Mouse (Mus musculus) adipocyte (in vitro differentiated cells): ENCODE results near the gene 1700034J05Rik.

Experiments
- DNase-seq: peaks from one replicate; pipeline ENCODE4 v3.0.0-alpha.2; 2016; ENCODE audit warnings: low spot score

1700034J05Rik gene

DNA sequence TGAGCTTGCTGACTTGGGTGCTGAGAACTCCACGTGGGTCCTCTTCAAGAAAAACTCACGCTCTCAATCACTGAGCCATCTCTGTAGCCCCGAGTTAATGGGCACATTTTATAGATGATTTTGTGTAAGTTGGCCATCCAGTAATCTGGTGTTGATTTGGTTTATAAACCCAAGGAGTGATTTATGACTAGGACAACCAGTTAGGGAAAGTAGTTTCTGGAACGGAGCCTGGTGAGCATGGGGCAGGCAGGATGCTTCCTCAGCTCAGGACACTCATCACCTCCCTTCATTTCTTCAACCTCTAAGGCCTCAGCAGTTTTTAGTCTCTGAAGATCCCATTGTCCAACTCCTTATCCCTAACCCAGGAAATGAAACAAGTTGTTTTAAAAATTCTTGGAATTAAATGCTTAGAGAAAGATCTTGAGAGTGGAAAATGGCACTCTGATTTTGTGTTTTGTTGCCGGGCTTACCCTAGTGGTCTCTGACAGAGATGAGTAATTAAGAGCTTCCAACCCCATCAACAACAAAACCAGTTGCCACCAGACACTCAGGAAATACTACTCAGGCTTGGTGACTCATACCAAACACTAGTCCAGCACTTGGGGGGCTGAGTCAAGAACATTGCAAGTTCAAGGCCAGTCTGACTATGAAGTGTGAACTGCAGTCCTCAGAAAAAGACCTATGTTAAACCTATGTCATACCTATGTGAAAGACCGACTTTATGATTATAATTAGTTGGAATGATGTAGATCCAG, 9.4 kb upstream of the 1700034J05Rik start:
- peak; percentile 28 for DNase-seq

DNA sequence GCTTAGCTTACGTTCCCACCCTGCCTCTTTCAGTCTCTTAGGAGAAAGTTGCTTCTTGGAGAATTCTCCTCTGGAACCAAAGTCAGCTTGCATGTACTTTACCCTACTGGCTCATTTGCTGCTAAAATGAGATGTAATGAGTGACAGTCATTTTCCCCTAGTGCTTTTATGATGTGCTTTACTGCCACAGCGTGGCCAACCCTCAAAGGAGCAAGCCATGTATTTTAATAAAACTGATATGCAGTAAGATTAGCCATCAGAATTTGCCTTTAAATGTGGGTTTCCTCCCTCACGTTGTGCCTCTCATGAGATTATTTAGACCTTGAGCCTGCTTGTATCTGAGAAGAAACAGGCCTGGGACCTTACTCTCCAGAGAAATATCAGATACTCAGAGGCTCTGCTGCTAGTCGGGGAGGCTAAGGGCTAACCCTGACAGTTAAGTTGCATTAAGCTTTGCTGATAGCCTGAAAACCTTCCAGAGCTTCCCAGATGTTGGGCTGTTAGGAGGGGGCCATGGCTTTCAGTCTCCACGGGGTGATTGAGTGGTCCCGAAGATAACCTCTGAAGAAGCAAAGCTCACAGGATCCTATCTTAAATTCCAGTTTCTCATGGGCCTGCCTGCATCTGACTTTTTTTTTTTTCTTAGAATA, 7.7 kb upstream of the 1700034J05Rik start:
- DNase-seq = peak; percentile 52

DNA sequence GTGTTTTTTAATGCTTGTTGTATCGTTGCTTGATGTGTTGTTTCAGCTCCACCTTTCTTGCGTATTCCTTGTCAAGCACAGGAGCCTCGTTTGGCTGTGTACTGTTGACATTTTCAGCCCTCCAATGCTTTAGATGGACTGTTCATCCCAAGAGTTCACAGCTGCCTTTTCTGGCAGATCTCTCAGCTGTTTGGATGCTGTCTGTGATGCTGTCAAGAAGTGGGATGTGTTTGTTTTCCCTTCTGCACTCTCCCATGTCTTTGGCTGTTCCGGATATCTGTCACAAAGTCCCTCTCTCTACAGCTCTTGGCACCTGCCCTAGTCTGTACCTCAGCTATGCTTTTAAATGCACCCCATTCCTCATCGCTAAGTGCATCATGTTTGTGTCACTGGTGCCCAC, 6.7 kb upstream of the 1700034J05Rik start:
- no peak for DNase-seq

DNA sequence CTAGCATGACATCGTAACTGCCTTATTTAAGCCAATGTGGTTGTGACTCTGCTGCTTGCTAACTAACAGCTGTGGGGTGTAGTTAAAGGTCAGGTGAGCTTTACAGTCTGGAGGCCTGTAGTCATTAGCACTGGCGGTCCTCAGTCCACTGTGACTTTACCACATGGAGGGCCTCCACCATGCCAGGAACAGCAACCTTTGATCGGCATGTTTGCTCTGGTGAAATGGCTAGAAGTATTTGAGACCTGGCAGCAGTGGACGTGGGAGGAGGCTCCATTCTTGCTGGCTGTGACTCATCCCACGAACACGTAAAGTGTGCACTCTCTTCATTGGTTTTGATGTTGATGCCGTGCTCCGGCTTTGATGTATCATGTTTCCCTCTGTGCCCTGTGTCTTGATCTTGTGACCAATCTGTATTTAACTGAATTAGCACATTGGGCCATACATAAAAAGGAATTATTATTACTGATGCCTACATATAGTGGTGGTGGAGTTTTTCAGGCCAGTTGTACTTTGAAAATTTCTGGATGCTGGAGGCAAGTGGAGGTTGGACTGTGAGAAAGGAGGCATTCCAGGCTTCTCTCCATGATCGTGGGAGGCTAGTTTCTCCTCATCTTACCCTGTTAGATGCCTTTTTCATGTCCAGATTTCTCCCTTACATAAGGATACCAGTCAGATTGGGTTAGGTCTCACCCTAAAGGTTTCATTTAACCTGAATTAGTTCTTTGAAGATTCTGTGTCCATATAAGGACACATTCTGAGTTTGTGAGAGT, 5.9 kb upstream of the 1700034J05Rik start:
- peak; percentile 53 for DNase-seq

DNA sequence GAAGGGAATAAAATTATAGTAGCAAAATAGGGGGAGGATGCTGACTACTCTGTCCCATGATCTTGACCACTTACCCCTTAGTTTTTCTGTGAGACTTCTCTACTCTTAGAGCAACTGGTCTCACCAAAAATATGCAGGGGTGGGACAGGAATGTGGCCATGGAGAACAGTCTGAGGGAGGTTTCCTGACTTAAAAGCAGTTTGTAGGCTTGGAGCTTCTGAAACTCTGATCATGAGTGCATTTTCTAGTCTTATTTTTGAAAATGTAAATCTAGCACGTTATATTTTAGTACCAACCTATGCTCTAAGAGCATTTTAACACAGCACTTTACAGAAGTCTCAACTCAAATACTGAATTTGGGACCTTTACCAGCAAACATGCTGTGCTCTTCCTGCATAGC, 4.5 kb upstream of the 1700034J05Rik start:
- DNase-seq = no peak

DNA sequence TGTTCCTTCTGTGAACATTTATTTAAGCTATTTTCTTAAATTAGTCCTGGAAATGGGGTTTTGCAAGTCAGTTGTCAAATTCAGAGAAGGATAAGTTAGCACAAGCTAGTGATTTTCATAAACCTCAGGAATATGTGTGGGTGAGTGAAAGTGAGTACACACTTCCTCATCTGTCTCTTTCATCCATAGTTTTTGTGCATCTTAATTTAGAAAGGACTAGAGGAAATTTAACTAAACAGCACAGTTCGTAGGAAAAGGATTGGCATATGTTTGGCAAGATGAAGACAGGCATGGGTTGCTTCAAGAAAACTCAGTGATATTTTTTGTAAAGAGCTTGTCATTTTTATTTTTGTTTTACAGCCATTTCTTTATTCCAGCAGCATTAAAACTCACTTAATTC, 2.7 kb upstream of the 1700034J05Rik start:
- DNase-seq = no peak

DNA sequence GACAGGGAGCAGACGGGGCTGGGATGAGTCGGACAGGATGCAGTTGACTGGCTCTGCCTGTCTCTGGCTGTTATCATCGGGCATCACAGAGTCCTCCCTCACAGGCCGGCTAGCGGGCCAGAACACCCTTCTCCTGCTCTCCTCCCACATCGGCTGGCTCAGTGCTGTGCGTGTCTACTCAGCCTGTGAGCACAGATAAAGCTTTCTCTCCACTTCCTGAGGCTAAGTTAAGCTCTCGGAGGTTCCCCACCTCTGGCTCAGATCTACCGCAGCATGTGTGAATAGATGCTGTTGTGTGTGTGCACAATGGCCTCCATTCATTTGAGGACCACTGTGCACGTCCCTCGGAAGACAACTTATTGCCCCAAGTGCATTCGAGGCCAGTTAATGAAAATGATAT, 1.7 kb upstream of the 1700034J05Rik start:
- no peak for DNase-seq

DNA sequence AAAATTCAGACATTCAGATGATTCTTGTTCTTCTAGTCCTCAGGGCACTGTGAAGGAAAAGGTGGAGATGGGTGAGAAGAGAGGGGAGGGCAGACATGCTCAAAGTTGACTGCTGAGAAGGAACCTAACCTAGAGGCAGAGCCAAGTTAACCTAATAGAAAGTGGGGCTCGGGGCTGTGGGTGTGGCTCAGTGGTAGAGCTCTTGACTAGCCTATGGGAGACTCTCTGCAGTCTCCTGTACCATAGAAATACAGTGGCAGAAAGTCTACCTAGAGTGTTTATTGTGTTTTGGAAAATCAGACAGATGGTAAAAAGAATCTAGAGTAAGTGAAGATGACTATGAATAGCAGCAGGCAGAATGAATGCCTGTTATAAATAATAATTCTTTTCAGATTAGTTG, 1.3 kb upstream of the 1700034J05Rik start:
- no peak for DNase-seq

DNA sequence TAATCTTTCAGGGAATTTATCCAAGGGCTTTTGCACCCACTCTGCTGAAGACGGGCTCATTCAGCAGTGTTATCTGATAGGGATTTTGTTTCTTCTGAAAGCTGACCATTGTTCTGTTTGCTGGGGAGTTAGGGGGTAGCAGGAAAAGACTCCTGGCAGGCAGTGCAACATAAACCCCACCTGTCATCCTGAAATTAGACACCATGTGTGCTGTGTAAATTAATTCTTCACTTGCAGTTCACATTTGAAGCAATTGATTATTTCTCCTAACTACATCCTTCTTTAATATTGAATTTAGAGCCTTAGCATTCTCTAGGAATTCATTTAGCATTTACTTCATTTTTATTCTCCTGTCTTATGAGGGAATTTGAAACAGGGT, 3.8 kb downstream of the 1700034J05Rik start:
- no peak for DNase-seq

DNA sequence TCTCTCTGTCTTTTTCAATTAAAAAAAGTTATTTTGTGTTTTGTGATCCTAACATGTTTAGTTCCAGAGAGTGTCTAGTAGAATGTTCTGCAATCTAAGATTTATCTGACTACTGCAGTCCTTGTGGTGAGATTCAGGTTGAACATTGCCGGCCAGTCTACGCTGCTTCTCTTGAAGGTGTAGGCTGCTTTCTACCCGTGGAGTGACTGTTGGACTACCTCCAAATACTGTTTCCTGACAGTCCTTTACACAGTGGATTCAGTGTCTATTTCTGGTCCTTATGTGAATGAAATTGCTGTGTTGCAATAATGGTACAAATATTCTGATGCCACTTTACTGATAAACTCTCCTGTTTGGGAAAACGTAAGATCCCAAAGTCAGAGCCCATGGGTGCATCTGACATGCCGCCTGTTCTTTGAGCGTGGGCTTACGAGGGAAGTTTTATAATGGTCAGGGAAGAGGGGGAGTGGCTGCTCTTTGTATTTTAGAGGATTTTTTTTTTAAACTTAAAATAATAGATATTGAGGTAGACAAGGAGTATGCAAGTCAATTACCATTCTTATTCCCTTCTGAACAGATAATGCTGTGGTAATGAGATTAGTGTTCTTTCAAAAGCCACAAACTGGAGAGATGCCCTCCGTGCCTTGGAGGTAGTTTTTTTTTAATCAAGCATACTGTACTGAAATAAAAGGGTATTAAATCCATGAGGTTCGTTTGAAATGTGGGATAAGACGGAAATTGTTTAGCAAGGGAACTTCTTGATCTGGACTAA, 4.4 kb downstream of the 1700034J05Rik start:
- DNase-seq = no peak

DNA sequence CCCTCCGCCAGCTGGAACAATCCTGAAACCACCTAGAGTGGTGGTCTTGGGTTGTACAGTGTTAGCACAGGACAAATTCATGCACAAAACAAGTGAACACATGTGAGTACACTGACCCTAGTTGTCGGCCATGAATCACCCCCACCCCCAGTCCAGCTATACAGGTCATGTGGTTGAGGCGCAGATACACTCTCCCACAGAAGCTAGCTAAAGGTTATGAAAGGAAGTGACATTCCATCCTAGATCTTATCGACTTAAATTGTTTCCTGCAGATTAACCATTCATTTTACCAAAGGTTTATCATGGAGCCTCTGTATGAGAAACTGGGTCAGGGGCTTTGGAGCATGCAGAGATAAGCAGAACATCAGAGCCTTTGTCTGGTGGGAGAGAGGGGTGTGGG, 7.0 kb downstream of the 1700034J05Rik start:
- no peak for DNase-seq

DNA sequence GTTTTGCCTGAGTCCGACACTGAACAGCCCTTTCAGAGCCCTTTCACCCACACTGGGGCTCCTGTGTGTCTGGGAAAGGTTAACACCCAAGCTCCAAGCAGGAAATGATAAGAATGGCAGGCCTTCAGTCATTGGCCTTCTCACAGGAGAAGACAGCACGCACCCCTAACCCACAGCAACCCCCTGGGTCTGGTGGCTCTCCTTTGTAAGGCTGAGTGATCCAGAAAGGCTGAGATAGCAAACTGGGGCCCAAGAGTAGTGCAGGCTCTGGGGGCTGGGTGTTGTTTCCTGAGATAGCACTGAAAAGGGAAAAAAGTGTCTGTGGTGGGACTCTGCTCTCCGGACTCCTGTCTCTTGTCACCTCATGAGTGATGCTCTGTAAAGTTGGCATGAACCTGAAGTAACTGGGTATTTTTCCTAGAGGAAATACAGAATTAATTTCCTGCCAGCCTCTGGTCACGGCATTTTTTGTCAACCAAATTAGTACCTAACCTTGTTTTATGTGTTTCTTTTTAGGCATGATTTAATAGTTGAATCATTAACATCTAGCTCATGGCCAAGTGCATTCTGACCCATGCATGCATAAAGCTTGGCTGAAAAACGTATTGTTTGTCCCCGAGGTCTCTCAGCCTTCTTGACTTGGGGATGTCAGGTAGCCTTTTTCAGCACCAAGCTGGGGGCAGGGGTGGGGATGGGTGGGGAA, 7.7 kb downstream of the 1700034J05Rik start:
- DNase-seq = no peak

DNA sequence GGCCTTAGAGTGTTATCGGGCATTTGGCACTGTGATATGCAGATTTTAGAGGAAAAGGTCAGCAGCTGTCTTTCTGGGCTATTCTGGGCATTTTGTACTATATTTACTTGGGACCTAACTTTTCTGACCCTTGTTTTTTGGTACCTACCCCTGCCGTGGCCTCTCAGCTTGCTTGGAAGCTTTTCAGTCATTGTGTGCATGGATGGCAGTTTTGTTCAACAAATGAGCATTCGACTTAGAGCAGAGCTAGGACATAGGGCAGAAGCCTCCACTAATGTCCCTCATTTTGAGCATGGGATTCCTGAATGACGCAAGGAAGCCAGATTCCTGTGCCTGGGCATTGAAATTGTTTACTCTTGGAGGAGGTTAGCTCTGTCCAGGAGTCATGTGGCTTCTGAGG, 9.4 kb downstream of the 1700034J05Rik start:
- DNase-seq = peak; percentile 93

DNA sequence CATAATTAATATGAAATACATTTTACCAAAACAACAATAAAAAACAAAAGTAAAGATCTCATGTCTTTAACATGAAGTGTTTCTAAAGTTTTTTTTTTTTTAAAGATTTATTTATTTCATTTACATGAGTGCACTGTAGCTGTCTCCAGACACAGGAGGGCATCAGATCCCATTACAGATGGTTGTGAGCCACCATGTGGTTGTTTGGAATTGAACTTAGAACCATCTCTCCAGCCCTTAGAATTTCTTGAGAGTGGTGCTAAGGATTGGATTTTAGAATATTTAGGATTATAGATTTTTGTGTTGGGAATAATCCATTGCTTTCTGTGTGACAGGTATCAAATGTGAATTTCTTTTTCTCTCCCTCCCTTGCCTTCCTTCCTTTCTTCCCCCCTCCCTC, 10.2 kb downstream of the 1700034J05Rik start:
- DNase-seq = peak; percentile 52

DNA sequence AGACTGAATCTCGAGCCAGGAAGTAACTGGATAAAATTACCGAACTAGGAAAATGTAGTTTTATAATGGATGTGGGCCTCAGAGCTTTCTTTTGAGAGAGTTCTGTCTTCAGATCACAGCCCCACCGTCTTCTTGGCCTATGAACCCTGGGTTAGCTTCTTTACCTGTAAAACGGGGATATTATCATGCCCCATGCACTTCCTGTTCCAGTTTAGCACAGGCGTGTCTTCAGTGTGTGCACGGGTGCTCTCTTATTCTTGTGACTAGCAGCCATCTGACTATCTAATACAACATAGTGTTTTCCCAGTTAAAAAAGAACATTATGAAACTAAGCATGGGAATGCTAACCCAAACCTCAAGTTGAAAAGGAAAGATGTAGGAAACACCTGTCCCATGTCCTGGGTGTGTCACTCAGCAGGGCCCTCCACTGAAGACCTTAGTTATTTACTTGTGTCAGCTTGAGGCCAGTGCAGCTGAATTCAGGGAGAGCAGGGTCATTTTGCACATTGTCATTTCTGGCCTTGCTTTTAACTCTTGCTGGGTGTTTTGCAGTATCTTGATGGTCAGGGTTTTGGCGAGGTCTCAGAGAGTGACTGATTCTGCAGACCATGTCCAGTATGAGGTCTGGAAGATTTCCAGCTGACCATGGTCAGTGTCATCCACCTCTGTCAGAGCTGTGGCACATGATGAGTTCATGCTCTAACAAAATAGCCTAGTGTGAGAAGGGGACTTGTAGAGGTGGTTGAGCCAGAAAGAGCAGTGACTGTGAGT, 12.5 kb downstream of the 1700034J05Rik start:
- DNase-seq = no peak

DNA sequence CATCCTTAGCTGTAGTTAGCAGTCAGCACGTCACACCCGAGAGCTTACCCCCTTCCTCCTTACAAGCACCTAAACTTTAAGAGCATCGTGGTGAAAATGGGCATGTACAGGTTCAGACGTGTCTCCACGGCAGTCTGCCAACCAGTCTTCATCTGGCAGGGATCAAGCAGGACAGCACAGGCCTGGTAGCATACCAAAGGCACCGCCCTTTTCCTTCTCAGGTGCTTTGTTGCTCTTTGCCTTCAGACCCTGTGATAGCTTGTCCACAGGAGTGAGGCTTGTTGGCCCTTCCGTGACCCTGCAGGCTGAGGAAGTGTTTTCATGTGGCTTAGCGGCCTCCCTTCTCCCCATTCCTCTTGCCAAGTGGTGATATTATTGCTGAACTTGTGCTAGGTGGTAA, 15.2 kb downstream of the 1700034J05Rik start:
- DNase-seq = no peak

DNA sequence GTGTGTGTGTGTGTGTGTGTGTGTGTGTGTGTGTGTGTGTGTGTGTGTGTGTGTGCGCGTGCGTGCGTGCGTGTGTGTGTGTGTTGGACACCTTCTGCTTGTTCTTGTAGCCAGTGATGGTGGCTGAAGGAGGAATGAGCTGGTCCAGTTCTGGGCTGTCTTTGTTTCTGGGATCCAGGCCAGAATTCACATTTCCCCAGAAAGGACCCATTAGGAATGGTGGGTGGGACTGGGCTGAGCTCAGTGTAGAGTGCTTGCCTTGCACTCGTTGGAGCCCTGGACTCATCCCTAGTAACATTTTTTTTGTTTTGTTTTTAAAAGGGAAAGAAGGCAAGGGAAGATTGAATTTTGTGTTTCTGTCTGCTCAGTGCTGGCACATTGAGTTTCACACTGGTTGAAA, 18.3 kb downstream of the 1700034J05Rik start:
- peak; percentile 84 for DNase-seq

DNA sequence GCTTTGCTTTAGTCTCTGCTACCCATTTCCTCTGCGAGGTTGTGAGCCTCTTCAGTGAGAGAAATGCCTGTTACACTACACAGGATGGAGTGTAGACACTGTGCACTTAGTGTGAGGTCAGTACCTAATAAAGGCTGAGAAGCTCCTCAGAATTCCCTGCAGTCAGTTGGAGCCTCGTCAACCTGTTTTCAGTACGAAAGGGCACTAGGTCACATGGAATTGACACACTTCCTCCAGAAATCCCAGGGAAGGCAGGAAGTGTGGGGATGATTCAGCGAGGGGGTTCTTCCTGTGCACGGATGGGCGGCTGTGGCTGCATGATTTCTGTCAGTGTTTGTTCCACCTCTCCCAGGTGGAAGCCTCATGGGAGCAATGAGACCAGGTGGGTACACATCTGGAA, 21.1 kb downstream of the 1700034J05Rik start:
- DNase-seq = peak; percentile 27

DNA sequence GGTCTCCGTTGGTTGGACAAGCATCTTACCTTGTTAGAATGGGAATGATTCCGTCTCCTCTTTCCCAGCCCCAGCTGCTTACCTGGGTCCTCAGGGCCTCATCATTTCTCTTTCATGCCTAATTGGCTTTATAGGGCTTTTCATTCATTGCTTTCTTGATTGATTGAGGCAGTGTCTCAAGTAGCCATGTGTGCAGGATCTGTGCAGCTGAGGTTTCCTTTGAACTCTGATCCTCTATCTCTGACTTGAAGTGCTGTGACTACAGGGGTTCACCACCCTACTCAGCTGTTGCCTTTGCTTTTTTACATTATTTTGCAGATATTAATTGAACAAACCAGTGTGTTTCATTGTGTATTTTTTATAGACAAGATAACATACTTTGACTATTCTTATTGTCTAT, 25.2 kb downstream of the 1700034J05Rik start:
- DNase-seq = no peak

DNA sequence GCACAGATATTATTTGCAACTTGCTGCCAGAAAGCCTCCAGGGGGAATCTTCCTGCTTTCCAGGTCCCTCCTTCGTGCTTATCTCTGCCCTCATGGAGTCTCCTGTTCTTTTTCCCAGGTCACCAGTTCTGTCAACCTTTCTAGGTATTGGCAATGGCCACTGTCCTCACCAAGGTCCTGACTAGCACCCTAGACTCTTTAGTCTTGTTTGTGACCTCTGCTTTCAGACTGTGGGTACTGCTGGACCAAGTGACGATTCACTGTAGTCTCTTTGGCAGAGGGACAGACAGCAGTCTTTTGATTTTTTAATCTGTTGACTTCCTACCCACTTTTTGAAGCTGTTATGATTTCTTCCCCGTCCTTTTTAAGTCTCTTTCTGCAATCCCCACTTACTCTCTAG, 26.1 kb downstream of the 1700034J05Rik start:
- DNase-seq = peak; percentile 77

DNA sequence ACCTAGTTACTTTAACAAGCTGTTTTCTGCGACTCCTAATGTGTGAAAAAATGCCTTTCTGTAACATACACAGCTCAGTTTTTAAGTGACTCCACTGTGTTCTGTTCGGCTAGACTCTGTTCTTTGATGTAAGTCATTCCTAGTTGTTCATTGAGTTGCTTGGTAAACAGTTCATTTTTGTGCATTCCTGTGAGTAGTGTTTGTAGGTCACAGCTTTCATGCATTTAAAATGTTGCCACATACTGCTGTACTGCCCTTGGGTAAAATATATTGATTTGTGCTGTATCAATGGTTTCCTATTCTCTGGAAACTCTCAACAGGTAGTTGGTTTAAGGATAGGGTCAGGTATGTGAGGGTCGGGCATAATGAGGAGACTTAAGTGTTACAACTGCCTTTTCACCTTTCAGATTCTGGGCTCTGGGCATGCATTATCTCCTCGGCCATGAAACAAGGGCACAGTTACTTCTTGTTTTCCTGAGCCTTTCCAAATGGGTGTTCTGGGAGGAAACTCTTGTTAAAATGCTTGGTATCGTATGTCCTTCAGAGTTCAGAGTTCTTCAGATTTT, 27.7 kb downstream of the 1700034J05Rik start:
- DNase-seq = no peak
